Mouse (Mus musculus): ENCODE measurements around the gene Col11a2. TPM values are rescaled to one million over a fixed set of nuclear protein-coding genes. Genes with fewer than 3 reads are reported as not detected.
A peak's percentile ranks its signal among the peaks of the same experiment; 100 is the strongest.

Col11a2 gene
- total and polyA plus RNA-seq, 3 experiments: 3.0 to 6.0 (median 5.8) TPM

GRCm38 (mm10) chr17:34037241-34037640, 2.0 kb upstream of the Col11a2 start:
- Histone ChIP-seq H3K4me3 (replicated peaks in 1 of 3; ENCODE audit: low read depth in 2 of 3, low read length in 2 of 3, poor library complexity in 1 of 3) (no peak overlapping the region), H3K79me2 (replicated peaks; ENCODE audit: control insufficient read depth, extremely low read depth, insufficient read depth, poor library complexity, severe bottlenecking) (peaks cover 13% of the 10 kb centered on the region), H3K4me2 (ENCODE audit: insufficient read depth, low read depth, poor library complexity, severe bottlenecking) (no peak overlapping the region), H3K4me1 (ENCODE audit: control insufficient read depth in 1 of 2, insufficient read depth in 2 of 2) (peaks cover 8 to 24% of the 10 kb centered on the region in 2 experiments), H3K9ac (ENCODE audit: insufficient read depth, low read depth) (no peak overlapping the region), H3K9me3 (replicated peaks; ENCODE audit: low read length) (no peaks in the 10 kb centered on the region), H3K27ac (ENCODE audit: insufficient read depth, low read depth) (no peak overlapping the region), H3K27me3 (replicated peaks) (no peaks in the 10 kb centered on the region), H3K36me3 (replicated peaks in 1 of 2; ENCODE audit: control insufficient read depth in 1 of 2, insufficient read depth in 1 of 2, low read length in 1 of 2) (peaks cover 34 to 74% of the 10 kb centered on the region in 2 experiments)
- DNase-seq (ENCODE audit: extremely low read depth): no peak
- TF ChIP-seq ETS1 (conservative IDR thresholded peaks at IDR 0.05; ENCODE audit: low read depth, low read length) (no peak), CTCF (conservative IDR thresholded peaks at IDR 0.05 in 1 of 2, IDR thresholded peaks at IDR 0.05 in 1 of 2; ENCODE audit: low read depth in 2 of 2, low read length in 2 of 2) (no peak)
- dilution Hi-C loops (cut with MboI; ENCODE audit: extremely low pct_ligation_motif_present, extremely low pct_unique_long_range_greater_than_20kb, low sequenced_read_pairs): no loop called here
- in situ Hi-C loops (cut with MboI; ENCODE audit: low pct_ligation_motif_present, low pct_unique_long_range_greater_than_20kb, low sequenced_read_pairs): no loop called here

GRCm38 (mm10) chr17:34038440-34038839, 797 bp upstream of the Col11a2 start:
- in situ Hi-C loops (cut with MboI; ENCODE audit: low pct_ligation_motif_present, low pct_unique_long_range_greater_than_20kb, low sequenced_read_pairs): no loop called here
- H3K9ac ChIP-seq (ENCODE audit: insufficient read depth, low read depth): no peak overlapping the region
- TF ChIP-seq GABPA (IDR thresholded peaks at IDR 0.05; ENCODE audit: insufficient replicate concordance, low read depth, low read length) (no peak), PAX5 (IDR thresholded peaks at IDR 0.05; ENCODE audit: low read length) (no peak), JUND (conservative IDR thresholded peaks at IDR 0.05; ENCODE audit: low read depth, low read length) (no peak)
- no peaks in the 10 kb centered on the region for H3K9me3 ChIP-seq (replicated peaks; ENCODE audit: low read length)
- dilution Hi-C loops (cut with MboI; ENCODE audit: extremely low pct_ligation_motif_present, extremely low pct_unique_long_range_greater_than_20kb, low sequenced_read_pairs): no loop called here
- H3K27me3 ChIP-seq (replicated peaks): no peaks in the 10 kb centered on the region
- no peak overlapping the region for H3K27ac ChIP-seq (ENCODE audit: insufficient read depth, low read depth)
- no peak for DNase-seq (ENCODE audit: extremely low read depth)
- H3K4me1 ChIP-seq (ENCODE audit: control insufficient read depth in 1 of 2, insufficient read depth in 2 of 2): peaks cover 4 to 19% of the 10 kb centered on the region in 2 experiments
- H3K36me3 ChIP-seq (replicated peaks in 1 of 2; ENCODE audit: control insufficient read depth in 1 of 2, insufficient read depth in 1 of 2, low read length in 1 of 2): peaks cover 34 to 83% of the 10 kb centered on the region in 2 experiments
- H3K79me2 ChIP-seq (replicated peaks; ENCODE audit: control insufficient read depth, extremely low read depth, insufficient read depth, poor library complexity, severe bottlenecking): peaks cover 1% of the 10 kb centered on the region; the same call in 1 of the 2 replicates
- no peak overlapping the region for H3K4me2 ChIP-seq (ENCODE audit: insufficient read depth, low read depth, poor library complexity, severe bottlenecking)
- H3K4me3 ChIP-seq (replicated peaks in 1 of 3; ENCODE audit: low read depth in 2 of 3, low read length in 2 of 3, poor library complexity in 1 of 3): no peak overlapping the region

- Histone ChIP-seq H3K4me3 (replicated peaks in 1 of 3; ENCODE audit: low read depth in 2 of 3, low read length in 2 of 3, poor library complexity in 1 of 3) (no peak overlapping the region), H3K36me3 (replicated peaks in 1 of 2; ENCODE audit: control insufficient read depth in 1 of 2, insufficient read depth in 1 of 2, low read length in 1 of 2) (peaks cover 44 to 86% of the 10 kb centered on the region in 2 experiments), H3K27ac (ENCODE audit: insufficient read depth, low read depth) (no peak overlapping the region), H3K4me1 (ENCODE audit: control insufficient read depth in 1 of 2, insufficient read depth in 2 of 2) (peaks cover 3 to 8% of the 10 kb centered on the region in 2 experiments; a peak in 2 of 4 replicates), H3K9me3 (replicated peaks; ENCODE audit: low read length) (no peaks in the 10 kb centered on the region), H3K79me2 (replicated peaks; ENCODE audit: control insufficient read depth, extremely low read depth, insufficient read depth, poor library complexity, severe bottlenecking) (no peaks in the 10 kb centered on the region), H3K27me3 (replicated peaks) (no peaks in the 10 kb centered on the region), H3K9ac (ENCODE audit: insufficient read depth, low read depth) (no peak overlapping the region), H3K4me2 (ENCODE audit: insufficient read depth, low read depth, poor library complexity, severe bottlenecking) (no peak overlapping the region)
- dilution Hi-C loops (cut with MboI; ENCODE audit: extremely low pct_ligation_motif_present, extremely low pct_unique_long_range_greater_than_20kb, low sequenced_read_pairs) (no loop called here), in situ Hi-C loops (cut with MboI; ENCODE audit: low pct_ligation_motif_present, low pct_unique_long_range_greater_than_20kb, low sequenced_read_pairs) (no loop called here)
- DNase-seq (ENCODE audit: extremely low read depth): no peak
- TF ChIP-seq ELF1 (IDR thresholded peaks at IDR 0.05; ENCODE audit: low read depth, low read length): no peak
- no peak for TF ChIP-seq ZKSCAN1 (IDR thresholded peaks at IDR 0.05; ENCODE audit: borderline replicate concordance, low read depth, low read length)
- TF ChIP-seq JUND (conservative IDR thresholded peaks at IDR 0.05; ENCODE audit: low read depth, low read length): no peak
- TF ChIP-seq MEF2A (IDR thresholded peaks at IDR 0.05; ENCODE audit: borderline replicate concordance, low read depth, low read length): no peak
- 0 out of 2 replicates have a peak, but pooled peaks have one; percentile 59 for TF ChIP-seq POLR2AphosphoS2 (IDR thresholded peaks at IDR 0.05; ENCODE audit: low read depth, low read length)
- no peak for TF ChIP-seq ZNF384 (IDR thresholded peaks at IDR 0.05; ENCODE audit: low read depth, low read length)
- TF ChIP-seq BHLHE40 (IDR thresholded peaks at IDR 0.05; ENCODE audit: low read depth, low read length): no peak
- TF ChIP-seq MAZ (IDR thresholded peaks at IDR 0.05; ENCODE audit: low read depth, low read length): no peak
Measured at GRCm38 (mm10) chr17:34039562-34040450, 569 bp downstream of the Col11a2 start.
